In genomic region chr15:86137638-86138037, GRCm38 (mm10) we compare ENCODE assay signal across 8 mouse cellular contexts. TPM values are rescaled to one million over a fixed set of nuclear protein-coding genes. Genes with fewer than 3 reads are reported as not detected.
DNase-seq lines count a peak whose midpoint lies in the region; ATAC-seq and TF ChIP-seq lines count a peak whose summit lies in the region.

No protein-coding gene starts in this region.

- H3K9ac ChIP-seq in forebrain, embryonic 14.5 days (ENCODE audit: low read length), result no peak overlapping the region
- H3K9ac ChIP-seq in midbrain, embryonic 13.5 days (replicated peaks), result no peak overlapping the region

- H3K4me1 ChIP-seq in forebrain, embryonic 14.5 days (ENCODE audit: control insufficient read depth, insufficient read depth, low read length), result no peaks in the 10 kb centered on the region
- peaks cover 11% of the 10 kb centered on the region for H3K4me1 ChIP-seq in midbrain, embryonic 13.5 days (replicated peaks)

- no peaks in the 10 kb centered on the region for H3K9me3 ChIP-seq in forebrain, embryonic 14.5 days (replicated peaks; ENCODE audit: control insufficient read depth, low read length)
- no peaks in the 10 kb centered on the region for H3K9me3 ChIP-seq in midbrain, embryonic 13.5 days

- ATAC-seq in forebrain, embryonic 14.5 days, result no peak
- ATAC-seq in midbrain, embryonic 13.5 days, result no peak

- no peaks in the 10 kb centered on the region for H3K79me2 ChIP-seq in myocyte (ENCODE audit: control insufficient read depth, insufficient read depth)

- no peak for TF ChIP-seq POLR2A in myocyte (IDR thresholded peaks at IDR 0.05; ENCODE audit: insufficient read length, low read depth)

- H3ac ChIP-seq in myocyte (ENCODE audit: control insufficient read depth, insufficient read length), result no peak overlapping the region

- intact Hi-C loops in gastrocnemius, adult 2 months (cut with DNase I), result no loop called here
- intact Hi-C loops in gastrocnemius, postnatal 14 days (cut with DNase I; ENCODE audit: low total_unique reads), result no loop called here

- H3K27ac ChIP-seq in gastrocnemius, adult 2 months, result no peak overlapping the region
- no peak overlapping the region for H3K27ac ChIP-seq in forebrain, embryonic 14.5 days (ENCODE audit: low read depth, low read length)
- H3K27ac ChIP-seq in midbrain, embryonic 13.5 days, result no peak overlapping the region

- WGBS in forebrain, embryonic 14.5 days, result 66% methylated on average over 4 of the region's 4 CpGs
- WGBS in midbrain, embryonic 13.5 days, result 71% methylated on average over 4 of the region's 4 CpGs

- no peak overlapping the region for H3K4me3 ChIP-seq in gastrocnemius, adult 2 months
- H3K4me3 ChIP-seq in myocyte, result no peak overlapping the region
- no peak overlapping the region for H3K4me3 ChIP-seq in forebrain, embryonic 14.5 days (ENCODE audit: low read depth, low read length)
- H3K4me3 ChIP-seq in midbrain, embryonic 13.5 days (replicated peaks), result no peak overlapping the region

- H3K27me3 ChIP-seq in myocyte (ENCODE audit: control insufficient read depth, insufficient read depth, insufficient read length), result no peaks in the 10 kb centered on the region
- no peaks in the 10 kb centered on the region for H3K27me3 ChIP-seq in forebrain, embryonic 14.5 days (replicated peaks; ENCODE audit: control insufficient read depth, insufficient read depth, low read length)
- H3K27me3 ChIP-seq in midbrain, embryonic 13.5 days, result no peaks in the 10 kb centered on the region

- peaks cover 5% of the 10 kb centered on the region for H3K36me3 ChIP-seq in myocyte (ENCODE audit: control insufficient read depth, insufficient read depth)
- peaks cover 65% of the 10 kb centered on the region for H3K36me3 ChIP-seq in forebrain, embryonic 14.5 days (ENCODE audit: control insufficient read depth, insufficient read depth, low read length)
- peaks cover 55% of the 10 kb centered on the region for H3K36me3 ChIP-seq in midbrain, embryonic 13.5 days

- peak; percentile 55 for DNase-seq in gastrocnemius, adult 2 months
- no peak for DNase-seq in gastrocnemius, postnatal 14 days
- peak; percentile 24 for DNase-seq in urinary bladder, postnatal 14 days (ENCODE audit: low spot score)
- no peak for DNase-seq in urinary bladder, adult 2 months (ENCODE audit: low spot score)
- peak; percentile 12 for DNase-seq in forelimb bud, embryonic 11.5 days (ENCODE audit: low read depth, low spot score)
- no peak for DNase-seq in forebrain, embryonic 14.5 days (ENCODE audit: low spot score)

- H3K4me2 ChIP-seq in myocyte (ENCODE audit: low read depth), result no peak overlapping the region
- no peak overlapping the region for H3K4me2 ChIP-seq in forebrain, embryonic 14.5 days (ENCODE audit: low read length)
- H3K4me2 ChIP-seq in midbrain, embryonic 13.5 days (replicated peaks), result no peak overlapping the region

- peak; percentile 73 for TF ChIP-seq CTCF in gastrocnemius, adult 2 months (IDR thresholded peaks at IDR 0.05)

TF ChIP-seq in myocyte, 11 proteins besides CTCF, POLR2A, EP300 and RAD21:
- TF ChIP-seq POLR2AphosphoS2 (IDR thresholded peaks at IDR 0.05; ENCODE audit: insufficient read length, low read depth) (peak; percentile 38), TCF12 (IDR thresholded peaks at IDR 0.05; ENCODE audit: insufficient read depth, poor library complexity, severe bottlenecking) (no peak)

RNA-seq across cellular contexts. Expression of gene Cerk, which starts 48.3 kb away (rescaled TPM):
- total RNA-seq in gastrocnemius, adult 2 months (2021), result 1 to 10 TPM; 4.2 to 8.1 TPM
- 1 to 10 TPM; 6.5 to 7.4 TPM for total RNA-seq in gastrocnemius, postnatal 14 days (2021)
- polyA plus RNA-seq in urinary bladder, adult 2 months (2012; rRNA removed), result 10.9 and 12.1 TPM in 2 replicates
- 13.8 TPM for polyA plus RNA-seq in myocyte (2012; fragmentation: generic; extraction: Trizol)
- polyA plus RNA-seq in forebrain, embryonic 14.5 days (2014; fragmentation: Nextera tagmentation; extraction: Ambion mirVana), result 20.8 and 21.3 TPM in 2 replicates
- polyA plus RNA-seq in midbrain, embryonic 13.5 days (2015; fragmentation: Nextera tagmentation; extraction: Ambion mirVana), result 20.6 and 22.3 TPM in 2 replicates

Comparison
In these comparisons a context has a peak if more than half of its experiments do, and no peak if none do; other contexts are left out.
1. DNase-seq: peak in gastrocnemius, adult 2 months (single experiment), urinary bladder, postnatal 14 days (single experiment) and forelimb bud, embryonic 11.5 days (single experiment); none in gastrocnemius, postnatal 14 days (single experiment), urinary bladder, adult 2 months (single experiment) and forebrain, embryonic 14.5 days (single experiment).